Mouse (Mus musculus): ENCODE results near the gene Ube2cbp.

DNA sequence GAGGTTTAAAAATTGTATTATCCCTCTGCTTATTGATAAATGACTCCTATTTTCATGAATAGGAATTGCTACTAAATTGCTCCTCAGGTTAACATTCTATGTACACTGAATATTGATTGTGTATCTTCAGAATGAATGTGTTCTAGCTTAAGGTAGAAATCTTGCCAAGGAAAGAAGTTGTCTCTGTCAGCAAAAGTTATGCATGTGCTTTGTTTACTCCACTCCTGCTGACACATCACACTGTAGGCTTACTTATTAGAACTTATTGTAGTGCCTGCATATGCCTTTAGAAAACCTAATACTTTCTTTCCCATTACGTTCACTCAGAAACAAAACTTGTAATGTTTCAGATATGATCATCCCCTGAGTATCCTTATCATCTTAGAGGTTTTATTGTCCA is 17.5 kb upstream of the Ube2cbp start:
- TF ChIP-seq GATA1 (IDR thresholded peaks at IDR 0.05; ENCODE audit: low read length), result no peak
- no peak for TF ChIP-seq TAL1 (IDR thresholded peaks at IDR 0.05; ENCODE audit: low read length)

All from erythroblast, embryonic 14.5 days (primary cell).